ENCODE assay signal across 9 mouse cellular contexts in genomic region chr11:100362979-100363562, GRCm38 (mm10). TPM values are rescaled to one million over a fixed set of nuclear protein-coding genes. Genes with fewer than 3 reads are reported as not detected.
DNase-seq lines count a peak whose midpoint lies in the region; ATAC-seq and TF ChIP-seq lines count a peak whose summit lies in the region.
"Had no signal": no experiment of that assay in that cellular context is flagged by ENCODE, and none has a peak within 500 bp of the region (broad histone marks: within the 10 kb centered on the region; RNA-seq: fewer than 3 reads in every experiment).

No protein-coding gene starts in this region.

- no peak overlapping the region for H3K4me3 ChIP-seq in gastrocnemius, adult 2 months
- H3K4me3 ChIP-seq in liver, embryonic 11.5 days (ENCODE audit: low read depth, low read length) = no peak overlapping the region
- H3K4me3 ChIP-seq: embryonic facial prominence, embryonic 15.5 days had no signal

- H3K4me2 ChIP-seq in liver, embryonic 11.5 days = no peak overlapping the region
- H3K4me2 ChIP-seq: embryonic facial prominence, embryonic 15.5 days had no signal

- ATAC-seq in liver, embryonic 11.5 days (replicated peaks; ENCODE audit: low FRiP score) = peak; percentile 40; the same call in 1 of the 2 replicates

- 17% methylated on average over 12 of the region's 12 CpGs for WGBS in liver, embryonic 11.5 days

- H3K27ac ChIP-seq in gastrocnemius, adult 2 months = no peak overlapping the region; the same call in 1 of the 2 replicates
- no peak overlapping the region for H3K27ac ChIP-seq in liver, embryonic 11.5 days (ENCODE audit: low read depth, low read length)
- H3K27ac ChIP-seq: embryonic facial prominence, embryonic 15.5 days had no signal

- TF ChIP-seq CTCF in gastrocnemius, adult 2 months (IDR thresholded peaks at IDR 0.05) = peak; percentile 81

- no peak overlapping the region for H3K9ac ChIP-seq in liver, embryonic 11.5 days (ENCODE audit: low read depth, low read length)
- H3K9ac ChIP-seq: embryonic facial prominence, embryonic 15.5 days had no signal

- H3K27me3 ChIP-seq in liver, embryonic 11.5 days (replicated peaks; ENCODE audit: control insufficient read depth, insufficient read depth, low read length) = peaks cover 27% of the 10 kb centered on the region

- DNase-seq in 3134 (ENCODE audit: extremely low read depth, insufficient read length, low spot score) (peak; percentile 40), NIH3T3 (ENCODE audit: low read depth) (peak; percentile 55)
- DNase-seq in cerebellum, postnatal 25 days = peak; percentile 85 to 89
- DNase-seq in gastrocnemius, adult 2 months = peak; percentile 74
- DNase-seq in kidney, adult 9 months = peak; percentile 81
- DNase-seq in liver, embryonic 11.5 days (ENCODE audit: low spot score) = peak; percentile 59
- peak; percentile 71 for DNase-seq in neural tube, embryonic 10.5 days (ENCODE audit: extremely low spot score, low spot score)
- peak; percentile 61 for DNase-seq in testis, postnatal 14 days (ENCODE audit: low spot score)

- intact Hi-C loops in gastrocnemius, adult 2 months (cut with DNase I) = loop anchor here (1.0 to 5.0 kb wide), 3 partner anchors 45 to 194 kb away; partner anchors contain the start of gene Klhl11

- H3K9me3 ChIP-seq in liver, embryonic 11.5 days (ENCODE audit: control insufficient read depth, low read length) = no peaks in the 10 kb centered on the region
- H3K9me3 ChIP-seq: embryonic facial prominence, embryonic 15.5 days had no signal

- H3K4me1 ChIP-seq in liver, embryonic 11.5 days (replicated peaks; ENCODE audit: control insufficient read depth, insufficient read depth, low read length) = 0 out of 2 replicates have a peak, but pooled peaks cover 5% of the 10 kb centered on the region

- no peaks in the 10 kb centered on the region for H3K36me3 ChIP-seq in liver, embryonic 11.5 days (ENCODE audit: control insufficient read depth, insufficient read depth, low read length)
- H3K36me3 ChIP-seq: embryonic facial prominence, embryonic 15.5 days had no signal

RNA-seq across cellular contexts. Expression of gene Hap1, which starts 7.1 kb away (rescaled TPM):
- total RNA-seq in gastrocnemius, adult 2 months (2021) = under 1 TPM in 1 of 2 experiments, not detected in 1; 0.14 TPM
- polyA plus RNA-seq in liver, embryonic 11.5 days (2014; fragmentation: Nextera tagmentation; extraction: Ambion mirVana) = 0.82 and 1.5 TPM in 2 replicates

RNA-seq across cellular contexts. Expression of gene Gast, which starts 28.9 kb away (rescaled TPM):
- not detected for total RNA-seq in gastrocnemius, adult 2 months (2021)
- polyA plus RNA-seq in liver, embryonic 11.5 days (2014; fragmentation: Nextera tagmentation; extraction: Ambion mirVana) = not detected in 2 replicates

RNA-seq across cellular contexts. Expression of gene Jup, which starts 34.5 kb away (rescaled TPM):
- 100 to 1,000 TPM in 1 of 2 experiments, 10 to 100 TPM in 1; 68.6 to 104 TPM for total RNA-seq in gastrocnemius, adult 2 months (2021)
- polyA plus RNA-seq in liver, embryonic 11.5 days (2014; fragmentation: Nextera tagmentation; extraction: Ambion mirVana) = 38.8 and 41.6 TPM in 2 replicates

RNA-seq across cellular contexts. Expression of gene Eif1, which starts 43.4 kb away (rescaled TPM):
- total RNA-seq in gastrocnemius, adult 2 months (2021) = 1,000 to 10,000 TPM; 1,442 to 1,567 TPM
- polyA plus RNA-seq in liver, embryonic 11.5 days (2014; fragmentation: Nextera tagmentation; extraction: Ambion mirVana) = 2,121 and 2,222 TPM in 2 replicates

RNA-seq across cellular contexts. Expression of gene P3h4, which starts 51.6 kb away (rescaled TPM):
- 1 to 10 TPM; 2.0 to 4.6 TPM for total RNA-seq in gastrocnemius, adult 2 months (2021)
- polyA plus RNA-seq in liver, embryonic 11.5 days (2014; fragmentation: Nextera tagmentation; extraction: Ambion mirVana) = 24.5 and 25.8 TPM in 2 replicates
